Mouse (Mus musculus) G1E (cell line): ENCODE data around the gene Selenoi.

Experiments
- CTCF ChIP-seq: IDR thresholded peaks from 2 replicates; pipeline ENCODE4 v1.5.1; 2012; ENCODE audit warnings: low read depth, low read length, inconsistent platforms, mixed read lengths
- GATA1 ChIP-seq: IDR thresholded peaks from 2 replicates; pipeline ENCODE4 v1.6.1; 2012; ENCODE audit warnings: borderline replicate concordance, low read length, inconsistent platforms, mixed read lengths
- POLR2AphosphoS5 ChIP-seq: IDR thresholded peaks from 2 replicates; pipeline ENCODE4 v1.6.1; 2012; ENCODE audit warnings: low read depth, low read length, inconsistent platforms; ENCODE audit not compliant: insufficient replicate concordance

- TF ChIP-seq POLR2AphosphoS5 (no peak), GATA1 (no peak), CTCF (no peak)
Measured at GRCm38 (mm10) chr5:30279446-30279845, 47.1 kb downstream of the Selenoi start.
